Mouse (Mus musculus) lung, postnatal 4 days (tissue): Measurements from ENCODE around the gene Pbrm1.

ENCODE experiments used
- DNase-seq, 2 experiments: peaks; one replicate each; pipeline ENCODE4 v3.0.0; 2021

The Pbrm1 gene

DNA sequence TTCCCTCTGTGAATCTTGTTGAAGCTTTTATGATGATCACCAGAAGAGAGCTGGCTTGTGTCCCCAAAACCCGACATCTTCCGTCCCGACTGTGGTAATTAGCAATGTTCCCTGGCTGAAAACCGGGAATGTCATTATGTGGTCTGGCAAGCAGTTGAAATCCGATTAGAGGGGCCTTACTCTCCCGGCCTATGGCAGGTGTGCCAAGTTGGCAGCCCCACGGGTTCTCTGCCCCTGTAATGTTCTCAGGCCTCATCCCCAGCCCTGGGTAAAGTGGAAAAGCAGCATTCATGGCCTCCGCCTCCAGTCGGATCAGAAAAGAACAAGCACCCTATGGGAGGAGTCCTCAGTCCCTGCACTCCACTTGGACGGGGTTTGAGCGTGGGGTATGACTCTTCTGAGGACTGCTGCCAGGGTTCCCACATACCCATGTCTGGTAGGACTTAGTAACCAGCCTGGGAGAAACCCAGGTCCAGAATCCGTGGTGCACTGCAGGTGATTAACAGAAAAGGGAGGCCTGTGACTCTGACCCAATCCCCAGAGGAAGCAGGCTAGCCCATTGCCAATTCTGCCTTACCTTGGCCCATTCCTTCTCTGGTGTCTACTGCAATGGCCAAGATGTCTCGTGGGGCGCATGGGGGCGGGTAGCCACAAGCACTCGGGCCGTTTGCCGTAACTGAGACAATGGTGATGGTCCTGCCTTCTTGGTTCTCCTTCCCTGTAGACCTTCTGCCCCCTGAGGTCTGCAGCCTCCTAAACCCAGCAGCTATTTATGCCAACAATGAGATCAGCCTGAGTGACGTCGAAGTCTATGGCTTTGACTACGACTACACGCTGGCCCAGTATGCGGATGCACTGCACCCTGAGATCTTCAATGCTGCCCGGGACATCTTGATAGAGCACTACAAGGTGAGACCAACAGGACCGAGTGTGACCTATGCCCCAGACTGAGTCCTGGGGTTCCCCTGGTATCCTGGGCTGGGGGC is 115.4 kb downstream of the Pbrm1 start:
- DNase-seq, result peak in 1 of 2 experiments; percentile 61

- DNase-seq, result peak in 1 of 2 experiments; percentile 37
Measured at GRCm38 (mm10) chr14:31135495-31136410, 116.8 kb downstream of the Pbrm1 start.

DNA sequence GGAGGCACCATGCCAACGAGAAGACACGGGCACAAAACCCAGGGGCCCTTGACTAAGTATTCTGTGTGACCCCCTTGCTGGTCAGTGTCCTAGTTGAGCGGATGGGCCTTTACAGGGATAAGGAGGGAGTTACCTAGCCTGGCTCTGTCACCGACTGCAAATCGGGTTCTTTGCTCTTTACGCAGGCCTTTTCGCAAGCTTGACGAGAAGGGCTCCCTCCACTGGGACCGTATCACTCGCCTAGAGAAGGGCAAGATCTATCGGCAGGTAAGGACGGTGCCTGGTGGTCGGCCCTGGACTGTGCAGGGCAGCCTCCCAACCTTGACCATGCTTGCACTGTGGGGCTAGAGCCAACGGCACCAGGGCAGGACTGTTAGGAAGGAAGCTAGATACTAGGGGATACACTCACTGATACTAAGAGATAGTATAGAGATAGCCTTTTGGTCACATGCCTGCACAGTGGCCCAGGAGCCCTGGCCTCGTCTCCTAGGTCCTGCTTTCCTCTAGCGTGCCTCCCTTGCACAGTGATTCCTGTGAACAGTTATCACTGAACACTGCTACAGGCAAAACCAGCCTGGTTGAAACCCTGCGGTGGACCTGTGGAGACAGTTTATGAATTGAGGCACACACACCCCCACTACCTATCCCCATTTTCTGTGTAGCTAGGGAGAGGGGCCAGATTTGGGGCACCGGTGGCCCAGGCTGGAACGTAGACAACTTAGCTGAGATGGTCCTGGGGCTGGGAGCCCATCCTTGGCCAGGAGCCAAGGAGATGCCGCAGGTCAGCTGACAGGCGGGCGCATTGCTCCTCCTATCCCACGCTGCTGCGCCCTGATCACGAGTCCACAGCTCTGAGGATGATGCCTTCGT is 117.7 kb downstream of the Pbrm1 start:
- peak in 1 of 2 experiments; percentile 41 for DNase-seq

- peak in 1 of 2 experiments; percentile 50 for DNase-seq
Measured at GRCm38 (mm10) chr14:31137281-31137595, 118.3 kb downstream of the Pbrm1 start.

DNA sequence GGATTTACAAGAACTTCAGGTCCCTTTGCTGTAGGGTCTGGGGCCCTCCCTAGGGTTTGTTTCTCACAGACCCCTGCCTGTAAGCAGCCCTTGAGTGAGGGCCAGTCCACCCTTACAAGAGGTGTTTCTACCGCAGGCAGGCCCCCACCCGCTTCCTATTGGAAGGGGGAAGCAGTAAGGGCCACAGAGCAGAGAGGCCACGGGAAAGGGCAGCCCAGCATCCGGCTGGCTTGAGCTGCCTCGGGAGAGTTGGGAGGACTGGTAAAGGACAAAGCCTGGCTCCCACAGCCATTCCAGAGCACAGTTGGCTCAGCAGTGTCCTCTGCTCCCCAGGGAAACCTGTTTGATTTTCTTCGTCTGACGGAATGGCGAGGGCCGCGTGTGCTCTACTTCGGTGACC is 118.9 kb downstream of the Pbrm1 start:
- DNase-seq, result peak in 1 of 2 experiments; percentile 69

GRCm38 (mm10) chr14:31138219-31138896 is 119.4 kb downstream of the Pbrm1 start:
- DNase-seq, result peak in 1 of 2 experiments; percentile 24

DNA sequence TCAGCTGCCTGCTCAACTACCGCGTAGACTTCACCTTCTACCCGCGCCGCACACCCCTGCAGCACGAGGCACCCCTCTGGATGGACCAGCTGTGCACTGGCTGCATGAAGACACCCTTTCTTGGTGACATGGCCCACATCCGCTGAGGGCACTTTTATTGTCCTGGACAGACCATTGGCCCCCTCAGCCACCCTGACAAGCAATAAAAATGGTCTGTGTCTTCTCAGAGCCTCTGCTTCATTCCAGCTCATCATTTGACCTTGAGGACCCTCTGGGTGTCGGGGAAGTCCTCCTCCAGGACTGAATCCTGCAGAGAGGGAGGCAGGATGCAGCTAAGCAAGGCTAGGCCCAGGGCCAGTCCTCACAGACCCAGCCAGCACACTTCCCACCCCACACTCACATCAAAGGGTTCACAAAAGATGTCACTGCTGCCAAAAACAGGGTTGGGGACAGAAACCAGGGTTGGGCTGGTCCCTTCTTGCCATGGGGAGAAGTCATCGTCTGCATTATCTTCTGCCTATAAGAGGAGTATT is 120.0 kb downstream of the Pbrm1 start:
- peak; percentile 60 to 83 for DNase-seq

- peak in 1 of 2 experiments; percentile 21 for DNase-seq
Measured at GRCm38 (mm10) chr14:31139666-31140065, 120.7 kb downstream of the Pbrm1 start.

DNA sequence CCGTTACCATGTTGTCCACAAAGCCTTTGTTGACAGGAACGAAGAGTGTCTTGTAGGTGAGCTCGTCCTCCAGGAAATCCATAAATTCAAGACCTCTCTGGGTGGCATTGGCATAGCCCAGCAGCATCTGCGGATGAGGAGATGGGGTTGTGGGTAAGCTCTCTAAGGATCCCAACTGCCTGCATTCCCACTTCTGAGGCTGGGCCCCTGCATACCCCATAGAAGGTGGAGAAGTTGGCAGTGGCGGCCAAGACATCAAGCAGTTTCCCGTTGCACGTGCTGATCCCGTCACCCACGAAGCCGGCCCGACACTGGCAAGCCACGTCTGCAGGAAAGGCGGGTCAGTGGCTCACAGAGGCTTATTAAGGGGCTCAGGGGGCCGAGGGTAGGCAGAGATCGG is 121.2 kb downstream of the Pbrm1 start:
- no peak for DNase-seq

DNA sequence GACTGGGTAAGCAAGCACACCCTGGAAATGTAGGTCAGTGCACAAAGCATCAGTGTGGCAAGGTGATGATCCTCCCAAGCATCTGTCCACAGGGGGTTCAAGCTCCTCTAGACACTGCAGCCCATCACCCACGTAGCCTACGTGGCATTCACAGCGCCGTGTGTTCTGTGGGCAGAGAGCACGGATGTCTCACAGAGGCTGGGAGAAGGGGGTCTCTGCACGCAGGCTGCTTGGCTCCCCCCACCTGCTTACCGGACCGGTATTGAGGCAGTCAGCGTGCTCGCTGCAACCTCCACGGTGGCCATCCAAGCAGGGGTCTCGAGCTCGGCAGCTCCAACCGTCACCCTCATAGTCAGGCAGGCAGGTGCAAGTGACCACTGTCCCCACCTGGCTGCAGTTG is 122.1 kb downstream of the Pbrm1 start:
- DNase-seq, result no peak

GRCm38 (mm10) chr14:31145694-31146093 is 126.8 kb downstream of the Pbrm1 start:
- DNase-seq, result no peak

- no peak for DNase-seq
Measured at GRCm38 (mm10) chr14:31160196-31161150, 141.5 kb downstream of the Pbrm1 start.

- no peak for DNase-seq
Measured at GRCm38 (mm10) chr14:31161191-31161590, 142.3 kb downstream of the Pbrm1 start.

DNA sequence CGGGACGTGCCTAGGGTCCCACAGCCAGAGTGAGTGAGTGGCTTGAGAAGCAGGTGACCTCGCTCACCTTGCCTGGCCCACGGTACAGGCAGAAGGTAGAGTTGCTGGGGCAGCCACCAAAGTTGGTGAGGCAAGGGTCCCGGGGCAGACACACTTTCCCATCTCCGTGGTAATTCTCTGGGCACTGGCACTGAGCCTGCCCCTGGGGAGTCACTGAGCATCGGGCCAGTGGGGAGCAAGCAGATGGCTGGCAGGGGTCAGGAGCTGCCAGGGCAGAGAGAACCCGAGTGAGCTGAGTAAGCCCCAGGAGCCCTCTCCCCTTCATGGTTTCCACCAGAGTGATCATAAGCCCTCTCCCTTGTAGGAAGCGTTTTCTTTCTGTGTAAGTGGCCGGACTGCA is 142.7 kb downstream of the Pbrm1 start:
- no peak for DNase-seq

GRCm38 (mm10) chr14:31164067-31164466 is 145.1 kb downstream of the Pbrm1 start:
- DNase-seq, result no peak

DNA sequence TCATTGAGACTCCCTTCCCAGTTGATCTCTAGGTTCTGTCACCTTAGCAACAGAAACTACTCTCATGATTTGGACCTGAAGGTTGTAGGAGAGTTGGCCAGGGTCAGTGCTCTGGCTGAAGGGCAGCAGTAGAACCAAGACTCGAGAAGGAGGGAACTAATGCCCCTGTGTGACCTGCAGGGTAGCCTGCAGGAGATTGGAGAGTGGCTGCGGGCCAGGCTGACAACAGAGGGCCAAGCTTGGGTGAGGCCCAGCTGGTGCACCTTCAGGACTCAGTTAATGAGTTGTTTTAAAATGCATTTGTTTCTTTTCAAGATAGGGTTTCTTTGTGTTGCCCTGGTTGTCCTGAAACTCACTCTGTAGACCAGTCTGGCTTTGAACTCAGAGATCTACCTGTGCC is 146.1 kb downstream of the Pbrm1 start:
- DNase-seq, result no peak

DNA sequence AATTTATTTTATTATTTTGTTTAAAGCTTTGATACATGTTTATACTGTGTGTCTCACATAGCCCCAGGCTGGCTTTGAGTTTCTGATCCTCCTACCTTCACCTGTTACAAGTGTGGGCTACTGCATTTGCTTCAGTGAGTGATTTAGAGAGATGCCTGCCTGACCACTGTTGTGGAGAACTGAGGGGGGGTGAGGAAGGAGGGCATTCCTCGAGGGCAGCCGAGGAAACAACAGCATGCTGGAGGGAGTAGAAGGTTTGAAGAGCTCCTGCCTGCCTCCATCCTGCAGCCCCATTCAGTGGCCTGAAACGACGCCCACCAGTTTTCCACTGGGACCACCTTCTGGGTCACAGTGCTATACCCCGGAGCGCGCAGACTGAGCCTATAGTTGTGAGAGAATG is 146.5 kb downstream of the Pbrm1 start:
- no peak for DNase-seq

GRCm38 (mm10) chr14:31165991-31166630 is 147.2 kb downstream of the Pbrm1 start:
- DNase-seq, result peak; percentile 47 to 68

- DNase-seq, result no peak
Measured at GRCm38 (mm10) chr14:31166827-31167226, 147.9 kb downstream of the Pbrm1 start.

GRCm38 (mm10) chr14:31168425-31168824 is 149.5 kb downstream of the Pbrm1 start, which contains the start of gene Stab1:
Gene Stab1 (minus strand): TSS chr14:31168641.
- peak; percentile 67 to 81 for DNase-seq
